Mouse (Mus musculus): ENCODE results near the gene Kcnj8. TPM values are rescaled to one million over a fixed set of nuclear protein-coding genes. Genes with fewer than 3 reads are reported as not detected.
A peak's percentile ranks its signal among the peaks of the same experiment; 100 is the strongest.
"Not testable (repeated sequence)": the region's sequence is repeated elsewhere in the genome, so short reads cannot be mapped to it uniquely, and the experiment has no call there.

The Kcnj8 gene
- total RNA-seq, 2 experiments from 2014 or later = 2.3 to 2.5 TPM

- DNase-seq (ENCODE audit: low spot score in 2 of 2) = no peak
Observed at GRCm38 (mm10) chr6:142551482-142551881, 19.9 kb downstream of the Kcnj8 start.

- DNase-seq (ENCODE audit: low spot score in 2 of 2) = no peak
Observed at GRCm38 (mm10) chr6:142550871-142551270, 20.5 kb downstream of the Kcnj8 start.

- no peak for DNase-seq (ENCODE audit: low spot score in 2 of 2)
Observed at GRCm38 (mm10) chr6:142548377-142548776, 23.0 kb downstream of the Kcnj8 start.

GRCm38 (mm10) chr6:142545132-142545531 is 26.3 kb downstream of the Kcnj8 start:
- DNase-seq (ENCODE audit: low spot score in 2 of 2) = no peak

GRCm38 (mm10) chr6:142543648-142544047 is 27.8 kb downstream of the Kcnj8 start:
- DNase-seq (ENCODE audit: low spot score in 2 of 2) = no peak

- DNase-seq (ENCODE audit: low spot score in 2 of 2) = no peak
Observed at GRCm38 (mm10) chr6:142542800-142543175, 28.6 kb downstream of the Kcnj8 start.

GRCm38 (mm10) chr6:142542082-142542799 is 29.2 kb downstream of the Kcnj8 start:
- DNase-seq (ENCODE audit: low spot score in 2 of 2) = no peak

GRCm38 (mm10) chr6:142540561-142541160 is 30.8 kb downstream of the Kcnj8 start:
- DNase-seq (ENCODE audit: low spot score in 2 of 2) = no peak

GRCm38 (mm10) chr6:142540131-142540530 is 31.3 kb downstream of the Kcnj8 start:
- DNase-seq (ENCODE audit: low spot score in 2 of 2) = no peak

GRCm38 (mm10) chr6:142538503-142538902 is 32.9 kb downstream of the Kcnj8 start:
- DNase-seq (ENCODE audit: low spot score in 2 of 2) = no peak

GRCm38 (mm10) chr6:142533412-142533811 is 38.0 kb downstream of the Kcnj8 start:
- DNase-seq (ENCODE audit: low spot score in 2 of 2) = no peak

GRCm38 (mm10) chr6:142532686-142533085 is 38.7 kb downstream of the Kcnj8 start:
- DNase-seq (ENCODE audit: low spot score in 2 of 2) = no peak

GRCm38 (mm10) chr6:142532141-142532540 is 39.3 kb downstream of the Kcnj8 start:
- no peak for DNase-seq (ENCODE audit: low spot score in 2 of 2)

GRCm38 (mm10) chr6:142530378-142530777 is 41.0 kb downstream of the Kcnj8 start:
- DNase-seq (ENCODE audit: low spot score in 2 of 2) = no peak

GRCm38 (mm10) chr6:142529680-142530079 is 41.7 kb downstream of the Kcnj8 start:
- DNase-seq (ENCODE audit: low spot score in 2 of 2) = no peak

GRCm38 (mm10) chr6:142527931-142528562 is 43.4 kb downstream of the Kcnj8 start:
- DNase-seq (ENCODE audit: low spot score in 2 of 2) = no peak

- peak; percentile 60 to 70 for DNase-seq (ENCODE audit: low spot score in 2 of 2)
Observed at GRCm38 (mm10) chr6:142524635-142525308, 46.6 kb downstream of the Kcnj8 start.

- DNase-seq (ENCODE audit: low spot score in 2 of 2) = no peak
Observed at GRCm38 (mm10) chr6:142521591-142522110, 49.8 kb downstream of the Kcnj8 start.

- peak in 1 of 2 experiments; percentile 18 for DNase-seq (ENCODE audit: low spot score in 2 of 2)
Observed at GRCm38 (mm10) chr6:142519110-142519509, 52.3 kb downstream of the Kcnj8 start.

- not testable (repeated sequence) for DNase-seq (ENCODE audit: low spot score in 2 of 2)
Observed at GRCm38 (mm10) chr6:142515379-142515778, 56.0 kb downstream of the Kcnj8 start.

- DNase-seq (ENCODE audit: low spot score in 2 of 2) = peak; percentile 81 to 86
Observed at GRCm38 (mm10) chr6:142514912-142515311, 56.5 kb downstream of the Kcnj8 start.

Data from left cerebral cortex, adult 18-20 months (tissue).